Mouse (Mus musculus) midbrain, embryonic 11.5 days (tissue): ENCODE results near the gene Slc15a4. TPM values are rescaled to one million over a fixed set of nuclear protein-coding genes. Genes with fewer than 3 reads are reported as not detected.

Experiments used
- ATAC-seq: fragments of 200-750 bp; cut with Nextera tagmentation; 2 replicates; pipeline ENCODE4 v1.8.0; 2017; ENCODE audit warnings: moderate TSS enrichment, moderate library complexity; ENCODE audit not compliant: low FRiP score
- DNase-seq: peaks from one replicate; pipeline ENCODE4 v3.0.0; 2015; ENCODE audit warnings: low spot score; ENCODE audit errors: missing footprints
- H3K27ac ChIP-seq: fragments of 300-500 bp; sonication (generic); 2 replicates; pipeline ENCODE4 v1.5.1; 2014; ENCODE audit warnings: low read depth, low read length
- H3K27me3 ChIP-seq: fragments of 300-500 bp; sonication (generic); 2 replicates; pipeline ENCODE4 v1.6.1; 2014; ENCODE audit warnings: mild to moderate bottlenecking, low read length, moderate library complexity, mixed read lengths; ENCODE audit not compliant: control insufficient read depth, insufficient read depth
- H3K36me3 ChIP-seq: fragments of 300-500 bp; sonication (generic); 2 replicates; pipeline ENCODE4 v1.6.1; 2014; ENCODE audit warnings: mild to moderate bottlenecking, low read length, moderate library complexity, mixed read lengths; ENCODE audit not compliant: control insufficient read depth, insufficient read depth
- H3K4me1 ChIP-seq: fragments of 300-500 bp; sonication (generic); 2 replicates; pipeline ENCODE4 v1.6.1; 2014; ENCODE audit warnings: low read length; ENCODE audit not compliant: control insufficient read depth, insufficient read depth
- H3K4me2 ChIP-seq: fragments of 300-500 bp; sonication (generic); 2 replicates; pipeline ENCODE4 v1.6.1; 2014; ENCODE audit warnings: mild to moderate bottlenecking, moderate library complexity
- H3K4me3 ChIP-seq: fragments of 300-500 bp; sonication (generic); 2 replicates; pipeline ENCODE4 v1.5.1; 2014; ENCODE audit warnings: low read depth, low read length
- H3K9ac ChIP-seq: fragments of 300-500 bp; sonication (generic); 2 replicates; pipeline ENCODE4 v1.6.1; 2014; ENCODE audit warnings: low read length
- H3K9me3 ChIP-seq: fragments of 300-500 bp; sonication (generic); 2 replicates; pipeline ENCODE4 v1.6.1; 2016; ENCODE audit warnings: low read length; ENCODE audit not compliant: control insufficient read depth
- WGBS: fragments of 180-500 bp; shearing (Covaris S2); extraction: QIAGEN DNeasy Blood & Tissue Kit; methylation state at CpG from one replicate; pipeline ENCODE4 v1.1.7; 2014; 5-methylcytosine and 5-hydroxymethylcytosine counted together
- polyA plus RNA-seq: library from polyadenylated mRNA; unstranded; fragments of >200 nt; fragmentation: Nextera tagmentation; extraction: Ambion mirVana; gene quantifications from 2 replicates; pipeline ENCODE4 v1.2.1, GENCODE M21; 2014

The Slc15a4 gene
- polyA plus RNA-seq, result 21.0 and 23.1 TPM in 2 replicates

DNA sequence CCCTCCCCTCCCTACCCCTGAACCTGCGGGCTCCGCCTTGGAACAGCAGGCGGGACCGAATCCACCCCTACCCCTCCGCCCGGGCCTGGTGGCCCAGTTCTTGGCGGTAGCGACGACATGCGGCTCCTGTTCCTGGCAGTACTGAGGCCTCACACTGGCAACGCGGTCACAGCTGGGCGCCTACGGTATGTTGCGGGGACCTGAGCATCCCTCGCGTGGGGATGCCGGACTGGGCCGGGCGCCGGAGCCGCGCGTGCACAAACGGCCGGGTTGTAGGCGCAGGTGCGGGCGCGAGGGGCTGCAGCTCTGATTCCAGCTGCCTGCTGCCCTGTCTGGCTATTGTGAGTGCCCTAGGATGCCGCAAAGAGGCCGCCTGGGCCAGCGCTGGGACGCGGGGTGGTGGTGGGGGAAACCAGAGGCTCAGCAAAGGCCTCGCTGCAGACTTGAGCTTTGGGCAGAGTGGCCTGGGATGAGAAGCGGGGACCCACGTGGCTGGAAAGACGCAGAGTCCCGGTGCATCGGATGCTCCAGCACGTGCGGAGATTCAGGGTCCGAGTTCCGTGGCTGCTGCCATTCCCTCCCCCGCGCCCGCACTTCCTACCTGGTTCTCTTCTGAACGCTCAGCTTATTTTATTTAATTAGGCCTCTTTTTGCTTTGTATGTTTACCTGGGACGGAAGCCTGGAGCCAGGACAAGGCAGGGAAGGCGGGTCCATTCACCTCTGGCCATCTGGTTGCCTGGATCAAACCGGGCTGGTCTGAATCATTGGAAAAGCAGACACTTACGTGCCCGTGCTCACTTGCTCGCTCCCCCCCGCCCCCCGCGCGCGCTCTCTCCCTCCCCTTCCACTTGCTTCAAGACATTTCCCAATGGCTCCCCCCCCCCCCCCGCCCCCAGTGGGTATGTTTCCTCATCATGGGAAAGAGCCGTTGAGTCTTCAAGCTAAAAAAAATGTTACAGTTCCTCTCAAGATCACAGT is at the start of gene Slc15a4, which contains the start of gene Glt1d1:
Gene Slc15a4 (minus strand): TSS at position 731 of the 979 bp plus-strand sequence.
Gene Glt1d1 (plus strand): TSS at position 96 of the 979 bp plus-strand sequence.
- peak; percentile 83 for ATAC-seq
- no peak within 1 kb of the TSS for H3K27ac ChIP-seq
- peak within 1 kb of the TSS; percentile 98 for H3K4me2 ChIP-seq
- no peaks in the 10 kb centered on the region for H3K27me3 ChIP-seq
- peaks cover 5% of the 10 kb centered on the region; the same call in 1 of the 2 replicates for H3K4me1 ChIP-seq
- peak within 1 kb of the TSS; percentile 88 for H3K9ac ChIP-seq
- H3K4me3 ChIP-seq, result peak within 1 kb of the TSS; percentile 53
- no peaks in the 10 kb centered on the region for H3K9me3 ChIP-seq
- under 1% methylated on average over 61 of the region's 62 CpGs for WGBS
- H3K36me3 ChIP-seq, result no peaks in the 10 kb centered on the region
- DNase-seq, result peak; percentile 97

- H3K4me3 ChIP-seq, result no peak overlapping the region
- H3K36me3 ChIP-seq, result no peaks in the 10 kb centered on the region
- no peaks in the 10 kb centered on the region for H3K27me3 ChIP-seq
- no peak overlapping the region for H3K9ac ChIP-seq
- H3K27ac ChIP-seq, result no peak overlapping the region
- DNase-seq, result no peak
- ATAC-seq, result no peak
- H3K9me3 ChIP-seq, result no peaks in the 10 kb centered on the region
- no peaks in the 10 kb centered on the region for H3K4me1 ChIP-seq
- WGBS, result over 99% methylated on average over 5 of the region's 5 CpGs
- H3K4me2 ChIP-seq, result no peak overlapping the region
Measured at GRCm38 (mm10) chr5:127678501-127678900, 45.8 kb upstream of the Slc15a4 start.

DNA sequence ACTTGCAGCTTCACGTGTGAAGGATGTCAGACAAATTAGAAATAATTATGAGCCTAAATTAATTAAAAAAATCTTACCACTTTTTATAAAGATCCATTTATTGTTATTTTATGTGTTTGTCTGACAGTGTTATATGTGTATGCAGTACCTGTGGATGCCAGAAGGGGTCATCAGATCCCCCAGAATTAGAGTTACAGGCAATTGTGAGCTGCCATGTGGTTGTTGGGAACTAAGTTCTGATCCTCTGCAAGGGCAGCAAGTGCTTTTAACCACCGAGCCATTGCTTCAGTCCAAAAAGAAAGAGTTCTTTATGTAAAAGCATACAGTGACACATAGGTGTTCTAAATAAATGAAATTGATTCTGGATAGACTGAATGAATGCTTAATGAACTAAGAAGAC is 44.9 kb upstream of the Slc15a4 start:
- no peaks in the 10 kb centered on the region for H3K9me3 ChIP-seq
- no peak overlapping the region for H3K9ac ChIP-seq
- 97% methylated on average over 2 of the region's 2 CpGs for whole genome bisulfite sequencing
- H3K4me2 ChIP-seq, result no peak overlapping the region
- H3K4me1 ChIP-seq, result no peaks in the 10 kb centered on the region
- no peak for DNase-seq
- H3K27ac ChIP-seq, result no peak overlapping the region
- H3K36me3 ChIP-seq, result no peaks in the 10 kb centered on the region
- H3K27me3 ChIP-seq, result no peaks in the 10 kb centered on the region
- no peak for ATAC-seq
- no peak overlapping the region for H3K4me3 ChIP-seq

DNA sequence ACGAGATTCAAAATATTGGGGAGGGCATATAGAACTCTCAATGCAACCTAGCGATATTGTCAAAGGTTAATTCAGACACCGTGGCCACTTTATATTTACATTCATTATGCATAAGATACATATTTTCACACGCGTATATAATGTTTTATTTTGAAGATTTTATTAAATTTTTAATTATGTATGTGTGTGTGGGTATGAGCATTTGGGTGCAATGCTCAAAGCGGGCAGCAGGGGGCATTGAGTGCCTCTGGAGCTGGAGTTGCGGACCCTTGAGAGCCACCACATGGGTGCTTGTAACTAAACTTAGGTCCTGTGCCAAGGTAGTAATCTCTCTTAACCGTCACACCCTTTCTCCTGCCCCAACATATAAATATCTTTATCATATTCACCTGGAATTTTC is 41.2 kb upstream of the Slc15a4 start:
- ATAC-seq (no peak), DNase-seq (no peak)
- H3K4me1 ChIP-seq, result no peaks in the 10 kb centered on the region
- H3K9me3 ChIP-seq, result no peaks in the 10 kb centered on the region
- no peak overlapping the region for H3K4me3 ChIP-seq
- no peak overlapping the region for H3K9ac ChIP-seq
- H3K27ac ChIP-seq, result no peak overlapping the region
- H3K4me2 ChIP-seq, result no peak overlapping the region
- no peaks in the 10 kb centered on the region for H3K27me3 ChIP-seq
- 90% methylated on average over 8 of the region's 8 CpGs for WGBS
- H3K36me3 ChIP-seq, result no peaks in the 10 kb centered on the region

GRCm38 (mm10) chr5:127660979-127661378 is 28.3 kb upstream of the Slc15a4 start:
- Histone ChIP-seq H3K27me3 (no peaks in the 10 kb centered on the region), H3K4me2 (no peak overlapping the region), H3K36me3 (no peaks in the 10 kb centered on the region), H3K9me3 (peaks cover 4% of the 10 kb centered on the region; the same call in 1 of the 2 replicates), H3K9ac (no peak overlapping the region), H3K4me3 (no peak overlapping the region), H3K27ac (no peak overlapping the region), H3K4me1 (no peaks in the 10 kb centered on the region)
- WGBS, result 85% methylated on average over 5 of the region's 5 CpGs
- DNase-seq, result no peak
- ATAC-seq, result no peak

- no peak overlapping the region for H3K4me3 ChIP-seq
- H3K27ac ChIP-seq, result no peak overlapping the region
- H3K4me1 ChIP-seq, result no peaks in the 10 kb centered on the region
- H3K27me3 ChIP-seq, result no peaks in the 10 kb centered on the region
- DNase-seq (no peak), ATAC-seq (no peak)
- no peak overlapping the region for H3K9ac ChIP-seq
- H3K9me3 ChIP-seq, result peaks cover 4% of the 10 kb centered on the region; the same call in 1 of the 2 replicates
- no peaks in the 10 kb centered on the region for H3K36me3 ChIP-seq
- H3K4me2 ChIP-seq, result no peak overlapping the region
- WGBS, result 67% methylated on average over 5 of the region's 5 CpGs
Measured at GRCm38 (mm10) chr5:127660267-127660666, 27.6 kb upstream of the Slc15a4 start.

DNA sequence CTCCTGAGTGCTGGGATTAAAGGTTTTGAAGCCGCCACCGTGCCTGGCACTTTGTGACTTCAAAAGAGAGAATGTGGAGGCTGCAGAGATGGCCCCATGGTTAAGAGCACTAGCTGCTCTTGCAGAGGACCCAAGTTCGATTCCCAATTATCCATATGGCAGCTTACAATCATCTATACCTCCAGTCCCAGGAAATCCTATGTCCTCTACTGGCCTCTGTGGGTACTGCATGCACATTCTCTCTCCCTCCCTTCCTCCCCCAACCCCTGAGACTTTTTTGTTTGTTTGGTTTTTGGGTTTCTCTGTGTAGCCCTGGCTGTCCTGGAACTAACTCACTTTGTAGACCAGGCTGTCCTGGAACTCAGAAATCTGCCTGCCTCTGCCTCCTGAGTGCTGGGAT is 26.6 kb upstream of the Slc15a4 start:
- WGBS, result 88% methylated on average over 3 of the region's 3 CpGs
- no peak overlapping the region for H3K4me2 ChIP-seq

GRCm38 (mm10) chr5:127658257-127658656 is 25.6 kb upstream of the Slc15a4 start:
- no peak overlapping the region for H3K4me2 ChIP-seq
- WGBS, result 84% methylated on average over 2 of the region's 2 CpGs

More for the DNA sequence above, 26.6 kb upstream of the Slc15a4 start:
- ATAC-seq (no peak), DNase-seq (no peak)
- no peaks in the 10 kb centered on the region for H3K27me3 ChIP-seq
- H3K4me1 ChIP-seq, result no peaks in the 10 kb centered on the region
- peaks cover 4% of the 10 kb centered on the region; the same call in 1 of the 2 replicates for H3K9me3 ChIP-seq
- no peak overlapping the region for H3K27ac ChIP-seq
- H3K4me3 ChIP-seq, result no peak overlapping the region
- H3K9ac ChIP-seq, result no peak overlapping the region
- H3K36me3 ChIP-seq, result no peaks in the 10 kb centered on the region

DNA sequence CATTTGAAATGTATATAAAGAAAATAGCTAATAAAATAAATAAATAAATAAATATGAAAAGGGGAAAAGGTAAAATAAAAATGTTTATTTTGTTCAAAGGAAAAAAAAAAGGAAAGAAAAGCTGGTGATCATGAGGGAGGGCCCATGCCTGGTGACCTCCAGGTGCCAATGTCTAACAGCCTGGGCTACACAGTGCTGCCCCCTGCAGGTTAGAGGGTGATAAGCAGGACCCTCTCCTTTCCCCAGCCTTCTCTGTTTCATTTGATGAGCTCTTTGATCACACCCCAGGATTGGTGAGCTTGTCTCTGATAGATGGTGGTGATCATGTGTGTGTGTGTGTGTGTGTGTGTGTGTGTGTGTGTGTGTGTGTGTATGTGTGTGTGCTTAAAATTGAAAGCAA is 16.4 kb upstream of the Slc15a4 start:
- no peak overlapping the region for H3K27ac ChIP-seq
- H3K9me3 ChIP-seq, result no peaks in the 10 kb centered on the region
- H3K36me3 ChIP-seq, result no peaks in the 10 kb centered on the region
- H3K4me2 ChIP-seq, result no peak overlapping the region
- no peak overlapping the region for H3K9ac ChIP-seq
- H3K27me3 ChIP-seq, result no peaks in the 10 kb centered on the region
- ATAC-seq (no peak), DNase-seq (no peak)
- no peak overlapping the region for H3K4me3 ChIP-seq
- H3K4me1 ChIP-seq, result no peaks in the 10 kb centered on the region

More at GRCm38 (mm10) chr5:127658257-127658656, 25.6 kb upstream of the Slc15a4 start:
- no peaks in the 10 kb centered on the region for H3K27me3 ChIP-seq
- ATAC-seq, result no peak
- no peak overlapping the region for H3K9ac ChIP-seq
- H3K27ac ChIP-seq, result no peak overlapping the region
- no peak overlapping the region for H3K4me3 ChIP-seq
- no peak for DNase-seq
- H3K9me3 ChIP-seq, result peaks cover 4% of the 10 kb centered on the region; the same call in 1 of the 2 replicates
- H3K4me1 ChIP-seq, result no peaks in the 10 kb centered on the region
- no peaks in the 10 kb centered on the region for H3K36me3 ChIP-seq
